Mouse (Mus musculus) left cerebral cortex, adult 11 months (tissue): ENCODE results near the gene Spock1.
"Not testable (repeated sequence)": the region's sequence is repeated elsewhere in the genome, so short reads cannot be mapped to it uniquely, and the experiment has no call there.

ENCODE experiments used
- DNase-seq: peaks from one replicate; pipeline ENCODE4 v3.0.0; 2022; ENCODE audit warnings: low spot score

The Spock1 gene

GRCm38 (mm10) chr13:57488926-57489325 lies 419.2 kb downstream of the Spock1 start:
- DNase-seq, result no peak

GRCm38 (mm10) chr13:57484426-57485168 lies 423.5 kb downstream of the Spock1 start:
- no peak for DNase-seq

- peak; percentile 43 for DNase-seq
Observed at GRCm38 (mm10) chr13:57476700-57477099, 431.4 kb downstream of the Spock1 start.

GRCm38 (mm10) chr13:57474068-57474467 lies 434.1 kb downstream of the Spock1 start:
- DNase-seq, result no peak

GRCm38 (mm10) chr13:57470922-57471321 lies 437.2 kb downstream of the Spock1 start:
- DNase-seq, result not testable (repeated sequence)

- no peak for DNase-seq
Observed at GRCm38 (mm10) chr13:57459978-57460377, 448.2 kb downstream of the Spock1 start.

GRCm38 (mm10) chr13:57450189-57450821 lies 457.8 kb downstream of the Spock1 start:
- no peak for DNase-seq

- DNase-seq, result no peak
Observed at GRCm38 (mm10) chr13:57448906-57449305, 459.2 kb downstream of the Spock1 start.

GRCm38 (mm10) chr13:57444977-57445376 lies 463.2 kb downstream of the Spock1 start:
- no peak for DNase-seq

- DNase-seq, result no peak
Observed at GRCm38 (mm10) chr13:57440111-57440510, 468.0 kb downstream of the Spock1 start.

GRCm38 (mm10) chr13:57435726-57436220 lies 472.4 kb downstream of the Spock1 start:
- no peak for DNase-seq

- no peak for DNase-seq
Observed at GRCm38 (mm10) chr13:57433848-57434247, 474.3 kb downstream of the Spock1 start.

- DNase-seq, result no peak
Observed at GRCm38 (mm10) chr13:57431815-57432214, 476.3 kb downstream of the Spock1 start.

GRCm38 (mm10) chr13:57428840-57429239 lies 479.3 kb downstream of the Spock1 start:
- DNase-seq, result no peak

GRCm38 (mm10) chr13:57418781-57419180 lies 489.4 kb downstream of the Spock1 start:
- no peak for DNase-seq

GRCm38 (mm10) chr13:57414716-57415115 lies 493.4 kb downstream of the Spock1 start:
- no peak for DNase-seq

GRCm38 (mm10) chr13:57407666-57408065 lies 500.5 kb downstream of the Spock1 start:
- no peak for DNase-seq

GRCm38 (mm10) chr13:57402386-57402785 lies 505.7 kb downstream of the Spock1 start:
- no peak for DNase-seq

- DNase-seq, result no peak
Observed at GRCm38 (mm10) chr13:57372141-57372700, 535.9 kb downstream of the Spock1 start.
